Mouse (Mus musculus) heart, postnatal 0 days (tissue): ENCODE results near the gene Foxp1.

ENCODE experiments used
- CTCF ChIP-seq: IDR thresholded peaks from 2 replicates; pipeline ENCODE4 v1.5.1; 2016; ENCODE audit warnings: antibody characterized with exemption, control low read depth, low read depth
- EP300 ChIP-seq: IDR thresholded peaks from 2 replicates; pipeline ENCODE4 v1.6.1; 2016; ENCODE audit warnings: antibody characterized with exemption, low read depth

- TF ChIP-seq CTCF: no peak
- TF ChIP-seq EP300: no peak
Measured at GRCm38 (mm10) chr6:99201271-99201705, 321.2 kb downstream of the Foxp1 start.
